Mouse (Mus musculus) CD8-positive naive resting alpha-beta T cell, adult 57 days (primary cell): ENCODE data around the gene Ripor3. TPM values are rescaled to one million over a fixed set of nuclear protein-coding genes. Genes with fewer than 3 reads are reported as not detected.

Experiments
- total RNA-seq: library from RNA; stranded (reverse); gene quantifications from one replicate; pipeline ENCODE4 v1.2.4, GENCODE M21; 2023

The Ripor3 gene
- 3.3 TPM for total RNA-seq

DNA sequence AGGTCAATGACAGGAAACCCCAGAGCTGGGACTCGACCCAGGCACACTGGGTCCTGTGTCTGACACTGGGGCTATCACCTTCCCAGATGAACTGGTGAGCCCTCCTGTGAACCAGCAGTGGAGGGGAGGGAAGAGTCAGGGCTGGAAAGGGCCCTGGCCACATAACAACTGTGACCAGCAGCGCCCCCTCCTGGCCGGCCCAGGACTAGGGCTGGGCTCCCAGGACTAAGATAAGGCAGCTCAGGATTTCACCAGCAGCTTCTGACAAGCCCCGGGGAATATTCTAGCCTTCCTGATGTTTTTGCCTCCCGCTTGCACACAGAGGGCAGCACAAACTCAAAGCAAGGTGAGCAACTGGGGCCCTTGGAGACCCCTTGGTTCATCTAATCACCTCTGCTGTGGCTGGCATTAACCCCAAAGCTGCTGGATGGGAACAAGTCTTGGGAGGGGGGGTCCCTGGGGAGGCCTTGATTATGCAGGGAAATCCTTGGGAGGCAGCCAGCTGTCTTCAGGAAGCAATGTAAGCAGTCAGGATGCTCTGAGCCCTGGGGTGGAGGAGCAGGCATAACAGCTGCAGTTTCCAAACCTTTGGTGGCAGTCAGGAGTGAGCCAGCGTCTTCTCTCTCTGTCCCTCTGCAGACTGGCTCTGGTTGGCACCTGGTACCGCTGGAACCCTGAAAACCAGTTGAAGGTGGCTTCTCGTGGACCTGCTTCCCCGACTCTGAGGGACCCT is at the start of gene Ripor3:
Gene Ripor3 (minus strand): TSS at position 683 of the 733 bp plus-strand sequence.

DNA sequence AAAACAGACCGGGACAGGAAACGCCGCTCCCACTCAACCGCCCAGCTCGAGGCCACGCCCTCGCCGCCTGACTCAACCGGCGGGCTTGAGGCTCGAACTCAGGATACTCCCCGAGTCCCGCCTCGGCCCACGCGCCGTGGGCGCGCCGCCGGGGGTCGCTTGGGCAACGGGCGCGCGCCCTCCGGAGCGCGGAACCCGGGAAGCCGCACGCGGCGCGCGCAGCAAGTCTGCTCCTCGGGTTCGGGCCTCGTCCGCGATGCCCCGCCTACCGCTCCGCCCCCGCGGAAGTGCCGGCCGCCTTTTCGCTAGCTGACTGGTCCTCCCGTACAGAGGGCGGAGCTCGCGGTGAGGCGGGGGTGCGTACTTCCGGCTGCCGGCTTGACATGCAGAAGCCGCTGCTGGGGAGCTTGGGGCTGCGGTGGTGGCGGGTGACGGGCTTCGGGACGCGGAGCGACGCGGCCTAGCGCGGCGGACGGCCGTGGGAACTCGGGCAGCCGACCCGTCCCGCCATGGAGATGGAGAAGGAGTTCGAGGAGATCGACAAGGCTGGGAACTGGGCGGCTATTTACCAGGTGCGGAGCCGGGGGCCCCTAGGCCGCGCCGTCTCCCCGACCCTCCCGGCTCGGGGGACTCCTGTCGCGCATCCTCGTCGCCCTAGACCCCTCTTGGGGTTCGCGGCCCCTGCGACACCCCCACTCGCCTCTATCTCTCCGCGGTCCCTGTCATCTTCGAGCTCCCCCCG is 78.3 kb downstream of the Ripor3 start, which contains the start of gene Ptpn1:
Gene Ptpn1 (plus strand): TSS at position 73 of the 742 bp plus-strand sequence.

Other genes with a start within 250 kb of the Ripor3 start
- 111 TPM for gene Ptpn1, start 78.6 kb downstream of the Ripor3 start, total RNA-seq
- 2.8 TPM for gene Pard6b, start 70.4 kb upstream of the Ripor3 start, total RNA-seq
- gene Adnp, start 196.5 kb upstream of the Ripor3 start, total RNA-seq = 89.1 TPM
- 3.7 TPM for gene Gm20716, start 219.7 kb upstream of the Ripor3 start, total RNA-seq
- gene Dpm1, start 220.0 kb upstream of the Ripor3 start, total RNA-seq = 121 TPM
- gene Mocs3, start 220.0 kb upstream of the Ripor3 start, total RNA-seq = 14.0 TPM